Mouse (Mus musculus): Measurements from ENCODE around the gene Lztr1.
A peak's percentile ranks its signal among the peaks of the same experiment; 100 is the strongest.

The Lztr1 gene

DNA sequence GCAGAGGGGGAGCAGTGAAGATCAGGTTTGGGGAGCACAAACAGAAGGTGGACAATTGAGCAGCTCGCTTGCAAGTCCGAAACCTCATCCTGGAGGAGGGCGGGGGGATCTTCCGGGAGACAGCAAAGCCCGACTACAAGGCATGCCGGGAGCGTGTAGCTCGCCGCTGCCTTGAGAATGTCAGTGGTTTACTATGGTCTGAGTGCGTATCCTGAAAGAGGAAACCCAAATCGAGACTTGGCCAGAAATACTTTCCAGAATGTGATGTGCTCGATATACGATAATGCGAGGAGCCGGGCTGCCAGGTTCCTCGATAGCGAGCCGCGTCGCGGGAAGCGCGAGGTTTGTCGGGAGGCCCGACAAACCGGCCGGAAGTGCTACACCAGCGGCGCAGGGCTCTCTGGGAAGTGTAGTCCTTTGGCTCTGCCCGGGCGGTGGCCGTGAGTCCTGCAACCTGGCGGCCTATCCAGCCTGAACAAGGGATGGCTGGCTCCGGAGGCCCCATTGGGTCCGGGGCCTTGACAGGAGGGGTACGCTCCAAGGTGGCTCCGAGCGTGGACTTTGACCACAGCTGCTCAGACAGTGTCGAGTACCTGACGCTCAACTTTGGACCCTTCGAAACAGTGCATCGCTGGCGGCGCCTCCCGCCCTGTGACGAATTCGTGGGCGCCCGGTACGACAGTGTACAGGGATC is at the start of gene Lztr1:
Lztr1 (plus strand) TSS at position 143 of the 694 bp plus-strand sequence.
- peak; percentile 81 for DNase-seq (ENCODE audit: low read depth, low spot score)

GRCm38 (mm10) chr16:17460254-17460653 is 48.2 kb upstream of the Lztr1 start:
- DNase-seq (ENCODE audit: low read depth, low spot score): no peak

- no peak for DNase-seq (ENCODE audit: low read depth, low spot score)
Measured at GRCm38 (mm10) chr16:17461596-17461995, 46.9 kb upstream of the Lztr1 start.

DNA sequence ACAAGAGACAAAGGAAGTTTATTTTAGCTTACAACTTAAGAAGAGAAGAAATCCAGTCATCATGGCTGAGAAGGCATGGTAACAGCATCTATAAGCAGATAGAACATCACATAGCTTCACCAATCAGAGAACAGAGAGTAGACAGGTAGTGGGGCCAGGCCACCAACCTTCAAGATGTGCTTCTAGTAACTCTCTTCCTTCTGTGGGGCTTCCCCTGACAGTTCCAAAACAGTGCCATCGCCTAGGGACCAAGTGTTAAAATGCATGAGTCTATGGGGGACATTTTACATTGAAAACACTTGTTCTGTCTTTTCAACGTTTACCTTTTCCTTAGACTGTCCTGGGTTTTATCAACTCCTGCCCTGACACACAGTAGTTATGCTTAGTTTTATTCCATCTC is 45.3 kb upstream of the Lztr1 start:
- DNase-seq (ENCODE audit: low read depth, low spot score): no peak

- no peak for DNase-seq (ENCODE audit: low read depth, low spot score)
Measured at GRCm38 (mm10) chr16:17466875-17467663, 41.4 kb upstream of the Lztr1 start.

DNA sequence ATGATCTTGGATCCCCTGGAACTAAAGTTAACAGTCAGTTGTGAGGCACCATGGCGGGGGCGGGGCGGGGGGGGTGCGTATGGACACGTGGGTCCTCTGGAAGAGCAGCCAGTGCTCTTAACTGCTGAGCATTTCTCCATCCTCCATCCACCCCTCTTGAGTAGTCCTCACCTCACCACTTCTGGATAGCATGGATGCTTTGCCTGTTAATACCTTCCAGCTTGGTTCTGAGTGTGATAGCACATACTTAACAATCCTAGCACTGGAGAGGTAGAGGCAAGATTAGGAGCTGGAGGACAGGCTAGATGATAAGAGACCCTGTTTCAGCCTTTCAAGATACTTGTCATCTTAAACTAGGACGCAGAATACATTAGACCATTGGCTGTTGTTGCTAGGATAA is 36.0 kb upstream of the Lztr1 start:
- DNase-seq (ENCODE audit: low read depth, low spot score): no peak

- DNase-seq (ENCODE audit: low read depth, low spot score): no peak
Measured at GRCm38 (mm10) chr16:17474091-17474490, 34.4 kb upstream of the Lztr1 start.

DNA sequence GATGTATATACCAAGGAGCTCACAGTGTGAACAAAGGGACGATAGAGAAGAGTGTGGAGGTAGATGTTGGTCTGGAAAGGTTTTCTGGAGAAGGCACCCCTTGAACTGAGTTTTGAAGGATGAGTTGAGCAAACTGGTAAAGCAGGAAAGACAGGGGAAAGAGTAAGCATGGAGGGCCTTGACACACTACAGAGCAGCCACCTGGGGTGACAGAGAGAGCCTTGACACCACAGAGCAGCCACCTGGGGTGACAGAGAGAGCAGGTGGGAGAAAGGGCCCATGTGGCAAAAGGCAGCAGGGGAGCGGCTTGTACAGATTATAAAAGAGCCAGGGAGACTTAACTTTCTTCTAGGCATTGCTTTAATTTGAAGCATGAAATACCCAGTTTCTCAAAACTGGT is 33.7 kb upstream of the Lztr1 start:
- DNase-seq (ENCODE audit: low read depth, low spot score): no peak

DNA sequence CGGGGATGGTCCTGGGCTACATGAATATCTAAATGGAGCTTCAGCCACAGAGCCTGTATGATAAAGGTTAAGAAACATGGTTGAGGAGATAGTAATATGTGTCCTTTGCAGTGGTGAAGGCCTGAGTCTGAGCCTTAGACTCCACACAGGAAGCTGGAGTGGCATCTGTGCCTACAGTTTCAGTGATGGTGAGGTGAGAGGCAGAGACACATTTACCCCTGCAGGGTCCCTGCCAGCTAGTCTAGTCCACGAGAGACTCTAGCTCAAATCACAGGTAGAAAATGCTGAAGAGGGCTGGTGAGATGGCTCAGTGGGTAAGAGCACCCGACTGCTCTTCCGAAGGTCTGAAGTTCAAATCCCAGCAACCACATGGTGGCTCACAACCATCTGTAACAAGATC is 33.2 kb upstream of the Lztr1 start:
- no peak for DNase-seq (ENCODE audit: low read depth, low spot score)

- no peak for DNase-seq (ENCODE audit: low read depth, low spot score)
Measured at GRCm38 (mm10) chr16:17478331-17478943, 30.1 kb upstream of the Lztr1 start.

- DNase-seq (ENCODE audit: low read depth, low spot score): no peak
Measured at GRCm38 (mm10) chr16:17481465-17481864, 27.0 kb upstream of the Lztr1 start.

DNA sequence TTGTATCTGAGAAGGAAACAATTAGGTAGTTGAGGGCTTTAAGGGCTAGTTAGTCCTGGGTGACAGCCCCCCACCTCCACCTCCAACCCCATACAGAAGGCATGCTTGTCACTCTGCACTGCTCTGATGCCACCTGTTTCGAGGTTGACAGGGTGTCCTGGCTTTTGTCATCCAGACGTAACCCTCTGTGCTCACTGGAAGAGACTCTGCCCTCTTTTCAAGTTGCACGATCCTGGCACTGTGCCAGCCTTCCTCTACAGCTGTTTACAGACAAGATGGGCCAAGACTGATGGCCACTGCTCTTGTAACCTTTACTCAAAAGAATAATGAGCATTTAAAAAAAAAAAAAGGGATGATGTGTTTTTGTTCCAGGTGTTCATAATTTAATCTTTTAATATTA is 22.0 kb upstream of the Lztr1 start:
- no peak for DNase-seq (ENCODE audit: low read depth, low spot score)

DNA sequence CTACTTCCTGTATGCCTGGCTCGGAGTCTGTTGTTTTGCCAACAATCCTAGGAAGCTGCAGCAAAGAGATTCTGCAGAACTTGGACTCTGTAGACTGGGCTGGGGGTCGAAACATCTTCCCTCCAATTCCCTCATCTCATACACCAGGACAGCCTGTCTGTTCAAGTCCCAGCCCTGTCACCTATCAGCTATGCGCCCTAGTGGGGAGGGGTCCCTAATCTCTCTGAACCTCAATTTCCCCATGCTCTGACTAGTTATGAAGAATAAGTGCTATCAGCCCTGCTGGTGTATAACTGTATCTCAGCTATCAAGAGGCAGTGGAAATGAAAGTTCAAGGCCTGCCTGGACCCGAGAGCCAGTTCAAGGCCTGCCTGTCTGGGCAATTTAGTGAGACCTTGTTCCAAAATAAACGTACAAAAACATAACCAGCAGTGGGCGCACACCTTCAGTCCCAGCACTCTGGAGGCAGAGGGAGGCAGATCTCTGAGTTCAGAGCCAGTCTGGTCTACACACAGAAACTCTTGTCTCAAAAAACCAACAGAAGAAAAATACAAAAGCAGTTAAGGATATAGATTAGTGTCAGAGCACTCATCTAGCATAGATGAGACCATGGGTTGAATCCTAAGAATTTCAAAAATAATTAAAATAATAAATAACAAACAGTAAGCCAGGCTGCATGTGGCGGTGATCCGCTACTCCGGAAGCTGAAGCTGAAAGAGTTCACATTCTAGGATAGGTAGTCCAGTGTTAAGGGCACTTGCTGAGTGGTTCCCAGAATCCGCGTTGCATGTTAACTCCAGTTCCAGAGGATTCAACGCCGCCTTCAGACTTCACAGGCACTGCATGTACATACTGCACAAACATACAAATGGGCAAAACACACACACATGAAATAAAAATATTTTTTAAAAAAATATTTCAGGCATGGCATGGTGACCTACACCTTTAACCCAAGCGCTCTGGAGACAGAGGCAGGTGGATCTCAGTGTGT is 19.7 kb upstream of the Lztr1 start:
- DNase-seq (ENCODE audit: low read depth, low spot score): no peak

- no peak for DNase-seq (ENCODE audit: low read depth, low spot score)
Measured at GRCm38 (mm10) chr16:17489469-17490111, 18.9 kb upstream of the Lztr1 start, which contains the start of gene Aifm3. Gene Aifm3, plus strand, starts transcription at chr16:17489611.

DNA sequence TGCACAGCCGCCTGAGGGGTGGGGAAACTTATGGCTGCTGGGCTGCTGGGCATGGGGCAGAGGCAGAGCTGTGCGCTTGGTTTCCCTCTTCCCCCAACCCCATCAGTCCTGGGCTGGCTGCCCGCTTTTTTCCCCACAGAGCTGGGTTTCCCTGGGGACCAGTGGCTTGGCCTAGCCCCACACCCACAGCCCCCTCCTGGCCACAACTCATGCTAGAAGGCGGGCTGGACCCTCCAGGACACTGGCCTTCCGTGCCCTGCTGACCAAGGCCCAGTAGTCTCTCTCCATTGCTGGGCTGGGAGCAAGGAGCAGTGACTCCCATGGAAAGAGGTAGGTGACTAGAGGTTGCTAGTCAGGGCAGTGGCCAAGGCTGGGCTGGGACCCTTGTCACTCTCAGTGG is 17.3 kb upstream of the Lztr1 start:
- DNase-seq (ENCODE audit: low read depth, low spot score): no peak

DNA sequence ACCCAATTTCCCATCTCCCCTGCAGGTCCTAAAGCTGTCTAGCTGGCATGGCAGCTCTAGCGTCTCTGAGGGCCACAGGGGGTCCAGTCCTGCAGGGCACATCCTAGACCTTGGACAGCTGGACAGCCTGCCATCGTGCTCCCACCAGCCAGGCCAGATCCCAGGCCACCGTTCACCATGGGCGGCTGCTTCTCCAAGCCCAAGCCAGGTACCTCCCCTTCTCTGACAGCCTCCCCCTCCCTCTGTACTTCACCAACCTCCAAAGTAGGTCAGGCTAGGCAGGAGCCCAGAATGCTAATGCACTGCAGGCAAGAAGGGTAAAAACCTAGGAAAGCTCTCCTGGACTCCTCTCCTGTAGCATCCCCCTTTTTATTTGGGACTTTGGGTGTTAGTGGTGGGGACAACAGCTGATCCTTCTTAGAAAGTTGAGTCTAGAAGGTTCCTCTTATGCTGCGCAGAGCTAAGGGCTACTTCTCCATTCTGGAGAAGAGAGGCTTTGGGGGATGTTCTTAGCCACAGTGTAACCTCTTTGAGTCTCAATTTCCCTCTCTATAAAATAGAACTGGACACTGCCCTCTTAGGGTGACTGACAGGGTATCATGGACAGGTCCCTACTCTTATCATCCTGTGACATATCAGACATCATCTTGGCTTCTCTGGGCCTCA is 16.5 kb upstream of the Lztr1 start:
- no peak for DNase-seq (ENCODE audit: low read depth, low spot score)

DNA sequence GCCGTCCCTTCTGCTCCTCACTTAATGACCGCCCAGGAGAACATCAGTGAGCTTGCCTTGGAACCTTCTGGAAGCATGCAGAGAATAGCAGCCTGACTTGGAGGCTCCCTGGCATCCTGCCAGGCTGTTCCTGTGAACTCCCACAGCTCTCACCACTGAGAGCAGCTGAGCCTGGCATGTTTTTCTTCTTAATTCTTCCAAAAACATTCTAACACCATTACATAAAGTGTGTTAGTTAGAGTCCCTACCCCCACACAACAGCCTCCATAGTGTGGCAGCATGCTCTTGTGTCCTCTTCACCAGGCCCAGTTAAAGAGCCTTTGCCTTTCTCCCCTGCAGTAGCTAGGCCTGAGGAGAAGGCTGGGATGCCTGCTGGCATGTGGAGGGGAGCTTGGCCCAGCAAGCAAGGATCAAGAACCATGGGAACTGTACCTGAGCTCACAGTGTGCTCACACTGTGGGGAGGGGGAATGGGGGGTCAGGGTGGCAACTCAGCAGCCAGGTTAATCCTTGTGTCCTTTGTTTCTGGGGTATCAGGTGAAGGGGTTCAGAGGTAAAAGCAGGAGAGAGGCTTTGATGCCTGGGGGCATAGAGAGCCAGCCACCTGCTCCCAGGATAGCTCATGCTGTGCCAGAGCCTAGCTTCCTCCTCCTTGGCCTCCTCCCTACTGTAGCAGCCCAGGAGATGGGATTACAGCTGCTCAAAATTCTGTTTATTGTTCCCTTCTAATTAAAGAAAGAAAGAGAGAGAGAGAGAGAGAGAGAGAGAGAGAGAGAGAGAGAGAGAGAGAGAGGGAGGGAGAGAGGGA is 11.8 kb upstream of the Lztr1 start:
- no peak for DNase-seq (ENCODE audit: low read depth, low spot score)

DNA sequence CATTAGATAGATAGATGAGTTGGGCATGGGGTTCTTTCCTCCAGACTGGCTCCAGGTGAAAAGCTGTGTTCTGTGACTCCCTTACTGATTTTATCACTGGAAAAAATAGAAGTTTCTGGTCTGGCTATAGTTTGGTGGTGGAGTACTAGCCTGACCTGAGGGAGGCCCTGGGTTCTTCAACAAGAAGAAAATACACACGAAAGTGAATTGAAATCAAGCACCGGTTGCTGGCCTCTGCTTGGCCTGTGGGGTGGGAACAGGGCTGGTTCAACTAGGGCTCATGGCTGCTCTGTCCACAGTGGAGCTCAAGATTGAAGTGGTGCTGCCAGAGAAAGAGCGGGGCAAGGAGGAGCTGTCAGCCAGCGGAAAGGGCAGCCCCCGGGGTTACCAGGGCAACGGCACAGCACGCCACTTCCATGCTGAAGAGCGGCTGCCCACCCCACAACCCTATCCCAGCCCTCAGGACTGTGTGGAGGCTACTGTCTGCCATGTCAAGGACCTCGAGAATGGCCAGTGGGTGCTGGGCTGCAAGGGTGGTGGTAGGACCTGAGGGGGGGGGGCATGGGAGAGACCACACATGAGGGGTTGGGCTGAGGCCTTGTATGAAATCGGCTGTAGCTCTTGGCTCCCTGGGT is 9.1 kb upstream of the Lztr1 start:
- no peak for DNase-seq (ENCODE audit: low read depth, low spot score)

DNA sequence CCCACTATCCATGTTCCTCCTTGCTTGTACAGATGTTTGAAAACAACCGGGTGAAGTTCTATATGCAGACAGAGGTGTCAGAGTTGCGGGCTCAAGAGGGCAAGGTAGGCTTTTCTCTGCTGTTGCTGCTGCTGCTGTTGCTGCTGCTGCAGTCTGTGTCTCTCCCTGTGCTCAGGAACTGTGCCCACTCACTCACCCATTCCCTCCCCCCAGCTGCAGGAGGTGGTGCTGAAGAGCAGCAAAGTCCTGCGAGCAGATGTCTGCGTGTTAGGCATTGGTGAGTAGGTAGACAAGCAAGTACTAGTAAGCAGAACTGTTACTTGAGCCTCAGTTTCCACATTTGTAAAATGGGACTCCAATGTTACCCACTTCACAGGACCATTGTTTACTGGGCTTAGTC is 5.8 kb upstream of the Lztr1 start:
- DNase-seq (ENCODE audit: low read depth, low spot score): no peak
